Mouse (Mus musculus): ENCODE measurements around the gene Gm10638. TPM values are rescaled to one million over a fixed set of nuclear protein-coding genes. Genes with fewer than 3 reads are reported as not detected.

The Gm10638 gene
- polyA plus RNA-seq, 1 experiment from 2014 or later, result 8.8 TPM

DNA sequence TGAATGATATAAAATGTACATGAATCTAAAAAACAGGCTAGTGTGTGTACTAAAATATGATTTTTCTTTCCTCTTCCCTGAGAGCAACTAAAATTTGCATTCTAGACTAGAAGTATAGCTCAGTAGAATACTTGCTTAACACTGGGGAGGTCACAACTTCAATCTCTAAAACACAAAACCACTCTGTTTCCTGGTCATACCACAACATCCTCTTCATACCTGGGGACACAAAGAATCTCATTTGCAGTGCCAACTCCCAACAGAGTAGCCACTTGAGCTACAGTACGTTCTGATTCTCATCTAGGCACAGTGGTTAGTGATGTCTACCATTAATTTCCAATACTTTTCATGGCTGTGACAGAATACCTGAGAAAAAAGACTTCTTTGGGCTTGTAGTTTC, 26.1 kb upstream of the Gm10638 start:
- no peak for ATAC-seq (ENCODE audit: insufficient number of reproducible peaks, insufficient read depth, low FRiP score, low TSS enrichment)
- H3K27ac ChIP-seq, result no peak overlapping the region
- no peak overlapping the region for H3K4me2 ChIP-seq (replicated peaks)
- peaks cover 23% of the 10 kb centered on the region; the same call in 1 of the 2 replicates for H3K36me3 ChIP-seq
- WGBS, result 88% methylated on average over 1 of the region's 1 CpGs
- no peaks in the 10 kb centered on the region for H3K27me3 ChIP-seq
- H3K9me3 ChIP-seq, result no peaks in the 10 kb centered on the region
- no peak overlapping the region for H3K9ac ChIP-seq
- H3K4me1 ChIP-seq, result no peaks in the 10 kb centered on the region
- no peak overlapping the region for H3K4me3 ChIP-seq

DNA sequence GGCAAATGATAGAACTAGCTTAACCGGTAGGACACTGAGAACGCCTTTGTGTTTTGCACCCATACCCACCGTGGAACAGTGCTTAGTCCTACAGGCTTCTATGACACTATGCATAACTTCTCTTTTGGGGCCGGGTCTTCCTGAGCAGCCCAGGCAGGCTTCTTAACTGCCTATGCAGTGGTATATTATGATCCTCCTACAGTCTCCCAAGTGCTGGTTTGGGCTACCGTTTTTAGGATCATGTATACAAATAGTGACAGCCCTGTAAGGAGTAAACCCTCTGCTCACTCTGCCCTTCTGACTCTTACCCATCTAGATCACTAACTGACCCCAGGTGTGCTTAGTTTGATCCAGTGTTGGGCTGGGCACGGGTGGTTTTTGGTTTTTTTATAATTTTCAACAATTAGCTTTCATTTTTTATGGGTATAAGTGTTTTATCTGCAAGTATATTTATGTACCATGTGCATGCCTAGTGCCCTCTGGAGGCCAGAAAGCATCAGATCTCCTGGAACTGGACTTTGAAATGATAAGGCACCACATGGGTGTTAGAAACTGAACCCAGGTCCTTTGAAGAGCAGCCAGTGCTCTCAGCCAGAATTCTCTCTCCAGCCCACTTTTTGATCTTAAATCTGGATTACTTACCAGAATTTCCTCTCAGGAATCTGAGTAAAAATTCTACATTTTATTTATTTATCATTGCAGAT, 24.6 kb upstream of the Gm10638 start:
- Histone ChIP-seq H3K4me3 (no peak overlapping the region), H3K9ac (no peak overlapping the region), H3K27me3 (no peaks in the 10 kb centered on the region), H3K4me2 (replicated peaks) (no peak overlapping the region), H3K9me3 (no peaks in the 10 kb centered on the region), H3K27ac (no peak overlapping the region), H3K4me1 (no peaks in the 10 kb centered on the region), H3K36me3 (peaks cover 23% of the 10 kb centered on the region; the same call in 1 of the 2 replicates)
- WGBS, result 89% methylated on average over 6 of the region's 6 CpGs
- ATAC-seq (ENCODE audit: insufficient number of reproducible peaks, insufficient read depth, low FRiP score, low TSS enrichment), result no peak

DNA sequence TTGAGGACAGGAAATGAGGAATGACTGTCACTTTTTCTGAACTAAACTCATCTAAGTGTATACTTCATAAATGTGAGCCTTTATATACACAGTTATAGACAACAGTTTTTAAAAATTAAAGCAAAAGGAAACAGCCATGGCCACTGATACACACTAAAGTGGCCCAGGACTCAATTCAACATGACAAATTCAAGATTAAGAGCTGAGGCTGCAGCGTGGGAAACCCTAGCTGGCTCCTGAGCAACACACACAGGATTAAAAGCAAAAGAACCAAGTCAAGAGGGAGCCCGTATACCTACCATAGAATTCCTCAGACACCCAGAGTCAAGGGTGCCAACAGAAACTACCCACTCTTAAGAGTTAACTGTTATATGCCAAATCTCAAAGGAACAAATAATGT, 24.0 kb upstream of the Gm10638 start:
- no peak overlapping the region for H3K4me2 ChIP-seq (replicated peaks)
- no peaks in the 10 kb centered on the region for H3K9me3 ChIP-seq
- ATAC-seq (ENCODE audit: insufficient number of reproducible peaks, insufficient read depth, low FRiP score, low TSS enrichment), result no peak
- no peak overlapping the region for H3K4me3 ChIP-seq
- 89% methylated on average over 2 of the region's 2 CpGs for WGBS
- no peak overlapping the region for H3K27ac ChIP-seq
- no peaks in the 10 kb centered on the region for H3K27me3 ChIP-seq
- H3K4me1 ChIP-seq, result no peaks in the 10 kb centered on the region
- no peak overlapping the region for H3K9ac ChIP-seq
- peaks cover 23% of the 10 kb centered on the region; the same call in 1 of the 2 replicates for H3K36me3 ChIP-seq

DNA sequence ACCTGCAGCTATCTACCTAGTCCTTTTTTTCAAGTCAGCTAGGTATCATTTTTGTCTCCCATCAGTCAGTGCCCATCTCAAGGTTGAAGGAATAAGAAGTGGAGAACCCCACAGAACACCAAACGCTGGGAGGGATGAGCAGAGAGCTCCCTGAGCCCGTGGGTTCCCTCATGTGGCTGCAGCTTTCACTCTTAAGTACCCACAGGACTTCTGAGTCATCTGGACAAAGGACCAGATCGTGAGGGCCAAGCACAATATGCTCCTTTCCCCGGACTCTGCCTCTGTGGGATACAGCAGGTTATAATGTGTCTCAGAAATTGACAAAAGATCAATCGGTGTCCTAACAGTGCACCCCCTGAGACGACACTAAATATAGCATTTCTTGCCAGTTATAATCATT, 18.5 kb upstream of the Gm10638 start:
- Histone ChIP-seq H3K4me2 (replicated peaks) (no peak overlapping the region), H3K4me3 (no peak overlapping the region), H3K36me3 (peaks cover 17% of the 10 kb centered on the region), H3K9me3 (no peaks in the 10 kb centered on the region), H3K9ac (no peak overlapping the region), H3K4me1 (peaks cover 17% of the 10 kb centered on the region), H3K27me3 (no peaks in the 10 kb centered on the region), H3K27ac (no peak overlapping the region)
- WGBS, result 79% methylated on average over 6 of the region's 6 CpGs
- no peak for ATAC-seq (ENCODE audit: insufficient number of reproducible peaks, insufficient read depth, low FRiP score, low TSS enrichment)

DNA sequence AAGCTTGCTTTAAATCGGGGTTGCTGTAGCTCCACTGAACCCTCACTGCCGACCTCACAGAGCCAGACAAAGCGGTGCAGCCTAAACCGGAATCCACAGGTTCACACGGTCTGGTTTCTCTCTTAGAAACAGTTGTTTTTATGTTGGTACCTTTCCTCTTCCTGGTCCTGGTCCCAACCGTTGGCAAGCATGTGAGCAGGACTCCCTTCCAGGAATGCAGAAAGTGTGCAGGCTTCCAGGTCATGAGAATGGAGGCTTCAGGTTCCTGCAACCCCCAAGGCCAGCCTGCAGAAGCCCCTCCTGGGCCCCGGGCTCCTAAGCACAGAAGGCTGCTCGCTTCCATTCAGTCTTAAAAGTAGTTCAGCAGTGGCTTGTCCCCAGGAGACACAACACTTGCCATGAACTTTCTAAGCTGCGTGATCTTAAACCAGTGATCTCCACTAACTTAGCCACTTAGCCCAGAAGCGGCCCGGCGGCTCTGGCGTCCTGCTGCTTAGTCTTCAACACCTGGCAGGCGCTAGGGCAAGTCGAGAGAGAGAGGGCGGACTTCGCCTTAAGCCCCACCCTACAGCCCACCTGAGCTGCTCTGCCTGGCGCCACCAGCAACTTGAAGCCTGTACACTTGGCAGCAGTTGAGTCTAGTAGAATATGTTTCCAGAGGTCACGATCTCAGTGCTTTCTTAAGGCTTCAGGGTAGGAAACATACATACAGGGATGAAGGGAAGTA, 17.1 kb upstream of the Gm10638 start:
- ATAC-seq (ENCODE audit: insufficient number of reproducible peaks, insufficient read depth, low FRiP score, low TSS enrichment), result no peak
- Histone ChIP-seq H3K4me1 (peaks cover 17% of the 10 kb centered on the region), H3K9ac (no peak overlapping the region), H3K27me3 (no peaks in the 10 kb centered on the region), H3K4me2 (replicated peaks) (no peak overlapping the region), H3K27ac (no peak overlapping the region), H3K9me3 (no peaks in the 10 kb centered on the region), H3K36me3 (peaks cover 10% of the 10 kb centered on the region), H3K4me3 (no peak overlapping the region)
- 60% methylated on average over 19 of the region's 19 CpGs for WGBS

DNA sequence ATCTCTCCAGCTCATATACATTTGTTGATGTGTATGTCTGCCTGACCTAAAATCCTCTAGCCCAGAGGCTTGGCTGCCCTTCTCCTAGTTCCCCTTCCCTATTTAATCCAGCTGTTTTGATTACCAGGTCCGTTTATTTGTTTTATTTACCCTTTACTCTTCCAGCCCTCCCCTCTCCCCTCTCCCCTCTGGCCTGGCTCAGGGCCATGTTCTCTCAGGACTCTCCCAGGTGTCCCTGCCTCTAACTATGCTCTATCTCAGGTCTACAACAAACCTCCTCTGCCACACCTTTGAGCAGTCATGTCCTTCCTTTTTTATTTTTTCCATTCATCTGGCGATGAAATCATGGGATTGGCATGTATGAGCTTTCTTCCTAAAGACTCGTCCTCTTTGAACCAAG, 15.2 kb upstream of the Gm10638 start:
- WGBS, result 55% methylated on average over 3 of the region's 3 CpGs

DNA sequence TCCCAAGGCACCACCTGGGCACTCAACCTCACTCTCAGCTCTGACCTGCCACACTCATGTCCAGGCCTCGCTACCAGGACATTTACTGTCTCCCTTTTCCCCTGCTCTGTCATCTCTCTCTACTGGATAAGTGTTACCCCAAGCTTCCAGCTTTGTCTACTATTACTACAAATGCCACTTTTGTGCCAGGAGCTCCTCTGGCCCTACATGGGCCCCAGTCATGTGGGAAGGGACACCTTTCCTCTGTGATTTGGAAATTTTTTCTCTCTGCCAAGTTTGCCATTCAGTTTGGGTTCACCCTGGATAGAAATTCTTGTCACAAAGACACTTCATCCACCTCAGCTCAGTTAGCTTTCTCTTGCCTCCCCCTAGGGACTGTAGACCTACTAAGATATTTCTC, 14.6 kb upstream of the Gm10638 start:
- Histone ChIP-seq H3K4me2 (replicated peaks) (no peak overlapping the region), H3K9me3 (no peaks in the 10 kb centered on the region), H3K9ac (no peak overlapping the region), H3K4me1 (peaks cover 27% of the 10 kb centered on the region), H3K4me3 (no peak overlapping the region), H3K36me3 (peaks cover 5% of the 10 kb centered on the region; the same call in 1 of the 2 replicates), H3K27me3 (no peaks in the 10 kb centered on the region), H3K27ac (no peak overlapping the region)
- WGBS, result 89% methylated on average over 1 of the region's 1 CpGs
- ATAC-seq (ENCODE audit: insufficient number of reproducible peaks, insufficient read depth, low FRiP score, low TSS enrichment), result no peak

More for the DNA sequence above, 15.2 kb upstream of the Gm10638 start:
- no peak overlapping the region for H3K27ac ChIP-seq
- H3K9me3 ChIP-seq, result no peaks in the 10 kb centered on the region
- H3K4me2 ChIP-seq (replicated peaks), result no peak overlapping the region
- ATAC-seq (ENCODE audit: insufficient number of reproducible peaks, insufficient read depth, low FRiP score, low TSS enrichment), result no peak
- peaks cover 23% of the 10 kb centered on the region for H3K4me1 ChIP-seq
- H3K27me3 ChIP-seq, result no peaks in the 10 kb centered on the region
- H3K4me3 ChIP-seq, result no peak overlapping the region
- H3K36me3 ChIP-seq, result peaks cover 8% of the 10 kb centered on the region
- no peak overlapping the region for H3K9ac ChIP-seq

DNA sequence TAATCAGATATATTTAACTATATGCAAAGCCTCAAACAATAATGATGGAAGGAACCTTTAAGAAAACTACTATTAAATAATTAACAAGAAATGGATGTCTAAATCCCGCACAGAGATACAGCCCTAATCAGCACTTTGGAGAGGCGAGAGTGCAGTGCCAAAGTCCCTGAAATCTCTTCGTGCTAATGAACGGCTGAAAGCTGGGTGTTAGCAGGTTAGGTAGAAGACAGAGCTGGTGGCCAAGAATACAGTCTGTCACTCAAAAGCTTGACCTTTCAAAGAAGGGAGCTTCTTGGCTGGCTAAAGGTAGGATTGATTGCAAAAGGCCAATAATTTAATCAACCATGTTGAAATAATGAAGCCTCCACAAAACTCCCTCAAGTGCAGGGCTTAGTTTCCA, 11.3 kb upstream of the Gm10638 start:
- Histone ChIP-seq H3K36me3 (no peaks in the 10 kb centered on the region), H3K27ac (no peak overlapping the region), H3K4me1 (peaks cover 21% of the 10 kb centered on the region), H3K9me3 (no peaks in the 10 kb centered on the region), H3K4me3 (no peak overlapping the region), H3K9ac (no peak overlapping the region), H3K4me2 (replicated peaks) (no peak overlapping the region), H3K27me3 (no peaks in the 10 kb centered on the region)
- 84% methylated on average over 4 of the region's 4 CpGs for WGBS
- ATAC-seq (ENCODE audit: insufficient number of reproducible peaks, insufficient read depth, low FRiP score, low TSS enrichment), result no peak

DNA sequence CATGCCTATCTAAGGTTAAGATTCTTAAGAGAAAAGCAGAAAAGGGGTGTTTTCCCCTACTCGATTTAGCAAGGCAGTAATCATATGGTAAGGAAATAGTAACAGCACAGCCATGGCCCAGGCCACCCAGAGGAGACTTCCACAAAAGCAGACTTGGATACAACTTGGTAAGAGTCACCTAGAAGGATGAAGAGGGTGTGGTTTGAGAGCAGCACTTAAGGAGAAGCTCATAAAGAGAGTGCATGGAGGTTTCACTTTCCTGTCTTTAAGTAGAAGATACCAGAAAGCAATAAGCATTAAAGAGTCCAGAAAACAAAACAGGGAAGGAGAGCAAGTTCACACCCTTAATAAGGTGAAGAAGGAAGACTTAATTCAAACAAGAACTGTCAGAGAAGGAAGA, 10.5 kb upstream of the Gm10638 start:
- no peak overlapping the region for H3K9ac ChIP-seq
- ATAC-seq (ENCODE audit: insufficient number of reproducible peaks, insufficient read depth, low FRiP score, low TSS enrichment), result no peak
- H3K4me1 ChIP-seq, result peaks cover 21% of the 10 kb centered on the region
- H3K9me3 ChIP-seq, result no peaks in the 10 kb centered on the region
- 83% methylated on average over 1 of the region's 1 CpGs for WGBS
- no peaks in the 10 kb centered on the region for H3K36me3 ChIP-seq
- no peak overlapping the region for H3K4me3 ChIP-seq
- H3K27me3 ChIP-seq, result no peaks in the 10 kb centered on the region
- no peak overlapping the region for H3K4me2 ChIP-seq (replicated peaks)
- H3K27ac ChIP-seq, result no peak overlapping the region

DNA sequence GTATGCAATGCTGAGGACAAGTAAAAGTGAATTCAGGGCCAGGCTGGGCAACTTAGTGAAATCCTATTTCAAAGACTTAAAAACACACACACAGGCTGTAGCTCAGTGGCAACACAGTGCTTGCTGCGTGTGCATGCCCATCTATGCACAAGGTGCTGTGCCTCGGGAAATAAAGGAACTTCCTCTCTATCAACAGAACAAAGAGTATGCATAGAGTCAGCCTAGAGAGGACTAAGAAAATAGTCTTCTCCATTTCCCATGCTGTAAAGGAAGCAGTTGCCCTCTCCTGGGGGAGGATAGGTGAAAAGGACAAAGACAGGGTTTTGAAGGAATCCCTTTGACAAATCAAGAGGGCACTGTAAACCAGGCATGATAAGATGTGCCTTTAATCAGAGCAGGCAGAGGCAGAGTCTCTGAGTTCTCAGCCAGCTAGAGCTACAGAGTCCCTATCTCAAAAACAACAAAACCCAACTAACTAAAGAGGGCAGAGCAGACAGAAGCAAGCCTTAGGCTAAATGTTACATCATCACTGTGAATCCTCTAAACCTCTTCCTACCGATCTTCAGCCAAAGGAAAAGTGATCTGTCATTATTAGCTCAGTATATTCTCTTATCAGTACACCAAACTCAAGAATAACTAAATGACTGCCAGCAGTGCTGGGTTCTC, 9.9 kb upstream of the Gm10638 start:
- Histone ChIP-seq H3K4me1 (peaks cover 16% of the 10 kb centered on the region), H3K27me3 (no peaks in the 10 kb centered on the region), H3K9ac (no peak overlapping the region), H3K27ac (no peak overlapping the region), H3K4me2 (replicated peaks) (no peak overlapping the region), H3K36me3 (no peaks in the 10 kb centered on the region), H3K4me3 (no peak overlapping the region), H3K9me3 (no peaks in the 10 kb centered on the region)
- no peak for ATAC-seq (ENCODE audit: insufficient number of reproducible peaks, insufficient read depth, low FRiP score, low TSS enrichment)
- WGBS, result 38% methylated on average over 3 of the region's 3 CpGs

DNA sequence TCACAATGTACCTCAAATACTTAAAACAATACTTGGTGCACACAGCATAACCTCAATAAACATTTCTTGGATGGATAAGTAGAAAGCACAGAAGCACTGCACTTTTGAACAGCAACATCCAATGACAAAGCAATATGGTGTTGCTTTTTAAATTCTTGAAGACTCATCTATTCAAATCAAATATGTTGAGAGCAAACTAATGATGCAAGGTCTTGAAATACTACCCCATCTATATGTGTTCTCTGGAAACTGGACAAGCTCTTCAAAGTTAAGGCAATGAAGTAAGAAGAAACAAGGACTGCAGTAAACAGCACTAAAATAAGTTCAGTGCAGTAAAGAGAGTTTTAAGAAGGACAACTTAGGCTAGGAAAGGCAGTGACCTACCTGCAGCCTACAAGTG, 4.6 kb upstream of the Gm10638 start:
- H3K4me2 ChIP-seq (replicated peaks), result no peak overlapping the region

DNA sequence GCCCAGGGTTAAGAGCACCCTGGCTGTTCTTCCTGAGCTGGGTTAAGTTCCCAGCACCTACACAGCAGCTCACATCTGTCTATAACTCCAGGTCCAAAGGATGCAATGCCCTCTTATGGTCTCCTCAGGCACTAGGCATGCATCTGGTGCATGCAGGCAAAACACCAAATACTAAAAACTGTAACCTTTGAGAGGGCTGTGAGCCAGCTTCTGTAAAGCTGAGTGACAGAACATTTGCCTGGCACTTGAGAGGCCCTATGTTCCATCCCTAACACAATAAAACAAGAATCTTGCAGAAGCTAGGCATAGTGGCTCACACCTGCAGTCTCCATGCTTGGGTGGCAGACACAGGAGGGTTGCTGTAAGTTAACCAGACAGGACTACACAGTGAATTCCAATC, 3.9 kb upstream of the Gm10638 start:
- Histone ChIP-seq H3K9me3 (no peaks in the 10 kb centered on the region), H3K27me3 (no peaks in the 10 kb centered on the region), H3K9ac (no peak overlapping the region), H3K27ac (no peak overlapping the region), H3K4me2 (replicated peaks) (no peak overlapping the region), H3K4me3 (no peak overlapping the region), H3K36me3 (no peaks in the 10 kb centered on the region), H3K4me1 (peaks cover 13% of the 10 kb centered on the region)
- no peak for ATAC-seq (ENCODE audit: insufficient number of reproducible peaks, insufficient read depth, low FRiP score, low TSS enrichment)

More for the DNA sequence above, 4.6 kb upstream of the Gm10638 start:
- H3K27me3 ChIP-seq, result no peaks in the 10 kb centered on the region
- no peak for ATAC-seq (ENCODE audit: insufficient number of reproducible peaks, insufficient read depth, low FRiP score, low TSS enrichment)
- no peak overlapping the region for H3K9ac ChIP-seq
- peaks cover 13% of the 10 kb centered on the region for H3K4me1 ChIP-seq
- H3K36me3 ChIP-seq, result no peaks in the 10 kb centered on the region
- no peak overlapping the region for H3K27ac ChIP-seq
- H3K9me3 ChIP-seq, result no peaks in the 10 kb centered on the region
- H3K4me3 ChIP-seq, result no peak overlapping the region
